Mouse (Mus musculus): ENCODE measurements around the gene Hist1h3c. TPM values are rescaled to one million over a fixed set of nuclear protein-coding genes. Genes with fewer than 3 reads are reported as not detected.
"Not testable (repeated sequence)": the region's sequence is repeated elsewhere in the genome, so short reads cannot be mapped to it uniquely, and the experiment has no call there.

The Hist1h3c gene
- polyA plus RNA-seq, 1 experiment = 2.5 TPM

GRCm38 (mm10) chr13:23764324-23765171 is 19.1 kb upstream of the Hist1h3c start:
- H3K27me3 ChIP-seq (ENCODE audit: control insufficient read depth, insufficient read depth, insufficient read length) = no peaks in the 10 kb centered on the region
- H3ac ChIP-seq (ENCODE audit: control insufficient read depth, insufficient read length) = no peak overlapping the region
- no peaks in the 10 kb centered on the region for H3K36me3 ChIP-seq (ENCODE audit: control insufficient read depth, insufficient read depth)
- H3K4me3 ChIP-seq = peak overlapping the region; percentile 29
- peak overlapping the region; percentile 100 for H3K4me2 ChIP-seq (ENCODE audit: low read depth)
- H3K79me2 ChIP-seq (ENCODE audit: control insufficient read depth, insufficient read depth) = no peaks in the 10 kb centered on the region
- TF ChIP-seq REST (IDR thresholded peaks at IDR 0.05; ENCODE audit: insufficient read depth, insufficient read length) = no peak
- peak; percentile 67 for TF ChIP-seq POLR2AphosphoS2 (IDR thresholded peaks at IDR 0.05; ENCODE audit: insufficient read length, low read depth)
- peak; percentile 6 for TF ChIP-seq POLR2A (IDR thresholded peaks at IDR 0.05; ENCODE audit: insufficient read length, low read depth)

- Histone ChIP-seq H3K27me3 (ENCODE audit: control insufficient read depth, insufficient read depth, insufficient read length) (no peaks in the 10 kb centered on the region), H3K4me3 (peak within 1 kb of the TSS; percentile 29), H3K79me2 (ENCODE audit: control insufficient read depth, insufficient read depth) (no peaks in the 10 kb centered on the region), H3ac (ENCODE audit: control insufficient read depth, insufficient read length) (no peak within 1 kb of the TSS), H3K36me3 (ENCODE audit: control insufficient read depth, insufficient read depth) (no peaks in the 10 kb centered on the region), H3K4me2 (ENCODE audit: low read depth) (peak within 1 kb of the TSS; percentile 100)
- TF ChIP-seq POLR2AphosphoS2 (IDR thresholded peaks at IDR 0.05; ENCODE audit: insufficient read length, low read depth) (peak; percentile 87), POLR2A (IDR thresholded peaks at IDR 0.05; ENCODE audit: insufficient read length, low read depth) (peak; percentile 75), MYOD1 (IDR thresholded peaks at IDR 0.05; ENCODE audit: control insufficient read depth in 1 of 3, insufficient read length in 2 of 3, low read depth in 2 of 3) (no peak)
Observed at GRCm38 (mm10) chr13:23763586-23764323, 18.4 kb upstream of the Hist1h3c start, which contains the start of gene Hist1h1a. Hist1h1a (plus strand) TSS chr13:23763666.

GRCm38 (mm10) chr13:23763242-23763585 is 17.8 kb upstream of the Hist1h3c start:
- H3K4me3 ChIP-seq = peak overlapping the region; percentile 29
- H3K79me2 ChIP-seq (ENCODE audit: control insufficient read depth, insufficient read depth) = no peaks in the 10 kb centered on the region
- no peak overlapping the region for H3ac ChIP-seq (ENCODE audit: control insufficient read depth, insufficient read length)
- no peak for TF ChIP-seq USF1 (IDR thresholded peaks at IDR 0.05; ENCODE audit: low read depth)
- no peak for TF ChIP-seq E2F4 (IDR thresholded peaks at IDR 0.05; ENCODE audit: insufficient read depth)
- TF ChIP-seq POLR2A (IDR thresholded peaks at IDR 0.05; ENCODE audit: insufficient read length, low read depth) = no peak
- no peak for TF ChIP-seq MYOG (IDR thresholded peaks at IDR 0.05; ENCODE audit: control insufficient read depth in 1 of 3, insufficient read depth in 1 of 3, insufficient read length in 2 of 3, low read depth in 2 of 3)
- no peak for TF ChIP-seq TCF12 (IDR thresholded peaks at IDR 0.05; ENCODE audit: insufficient read depth, poor library complexity, severe bottlenecking)
- TF ChIP-seq REST (IDR thresholded peaks at IDR 0.05; ENCODE audit: insufficient read depth, insufficient read length) = no peak
- TF ChIP-seq MAX (IDR thresholded peaks at IDR 0.05; ENCODE audit: low read depth) = no peak
- TF ChIP-seq SRF (IDR thresholded peaks at IDR 0.05; ENCODE audit: control insufficient read depth, insufficient read length, low read depth) = no peak
- TF ChIP-seq TCF3 (IDR thresholded peaks at IDR 0.05; ENCODE audit: insufficient read length, low read depth) = no peak
- H3K36me3 ChIP-seq (ENCODE audit: control insufficient read depth, insufficient read depth) = no peaks in the 10 kb centered on the region
- no peaks in the 10 kb centered on the region for H3K27me3 ChIP-seq (ENCODE audit: control insufficient read depth, insufficient read depth, insufficient read length)
- H3K4me2 ChIP-seq (ENCODE audit: low read depth) = peak overlapping the region; percentile 100

GRCm38 (mm10) chr13:23761871-23762821 is 16.7 kb upstream of the Hist1h3c start, which contains the start of gene Hist1h3a:
Hist1h3a (minus strand) TSS chr13:23762386.
- H3K27me3 ChIP-seq (ENCODE audit: control insufficient read depth, insufficient read depth, insufficient read length); H3K36me3 ChIP-seq (ENCODE audit: control insufficient read depth, insufficient read depth); H3K79me2 ChIP-seq (ENCODE audit: control insufficient read depth, insufficient read depth); H3ac ChIP-seq (ENCODE audit: control insufficient read depth, insufficient read length): not testable (repeated sequence)
- Histone ChIP-seq H3K4me3 (peak within 1 kb of the TSS; percentile 29), H3K4me2 (ENCODE audit: low read depth) (peak within 1 kb of the TSS; percentile 100)
- TF ChIP-seq POLR2AphosphoS2 (IDR thresholded peaks at IDR 0.05; ENCODE audit: insufficient read length, low read depth) (peak; percentile 91), POLR2A (IDR thresholded peaks at IDR 0.05; ENCODE audit: insufficient read length, low read depth) (peak; percentile 87)

Measured in myocyte (in vitro differentiated cells).